Mouse (Mus musculus) CH12.LX (cell line): ENCODE data around the gene Ifit1bl1. TPM values are rescaled to one million over a fixed set of nuclear protein-coding genes. Genes with fewer than 3 reads are reported as not detected.

Source experiments
- DNase-seq: peaks from one replicate; pipeline ENCODE4 v3.0.0-alpha.2; 2013; ENCODE audit errors: extremely low read depth
- H3K27ac ChIP-seq: 2 replicates; pipeline ENCODE4 v1.5.1; 2012; ENCODE audit warnings: low read depth, mild to moderate bottlenecking, control low read depth, moderate library complexity; ENCODE audit not compliant: insufficient read depth
- H3K27me3 ChIP-seq: replicated peaks from 2 replicates; pipeline ENCODE3; 2012; ENCODE audit warnings: inconsistent platforms
- H3K36me3 ChIP-seq, 2 experiments: replicated peaks in 1 of 2; 2 replicates each; pipeline versions ENCODE3 to v1.6.1; 2012; ENCODE audit warnings: inconsistent platforms in 1 of 2, low read length in 1 of 2, mild to moderate bottlenecking in 1 of 2, mixed read lengths in 1 of 2, moderate library complexity in 1 of 2; ENCODE audit not compliant: control insufficient read depth in 1 of 2, insufficient read depth in 1 of 2
- H3K4me1 ChIP-seq, 2 experiments: 2 replicates each; pipeline ENCODE4 v1.6.1; 2012; ENCODE audit warnings: inconsistent platforms in 1 of 2, moderate library complexity in 1 of 2; ENCODE audit not compliant: insufficient read depth in 2 of 2, control insufficient read depth in 1 of 2
- H3K4me2 ChIP-seq: 2 replicates; pipeline ENCODE4 v1.6.1; 2012; ENCODE audit warnings: low read depth, mild to moderate bottlenecking, control low read depth; ENCODE audit not compliant: poor library complexity, insufficient read depth, severe bottlenecking
- H3K4me3 ChIP-seq, 3 experiments: fragments of 150-350 bp in 1 of 3; sonication (generic) in 1 of 3; replicated peaks in 1 of 3; 2 replicates each; pipeline versions ENCODE3 to v1.5.1; 2011 to 2012; ENCODE audit warnings: low read depth in 2 of 3, low read length in 2 of 3, mild to moderate bottlenecking in 2 of 3, moderate library complexity in 2 of 3, control low read depth in 1 of 3, improper control_type of control experiment in 1 of 3, inconsistent platforms in 1 of 3, mixed read lengths in 1 of 3; ENCODE audit not compliant: poor library complexity in 1 of 3
- H3K79me2 ChIP-seq: replicated peaks from 2 replicates; pipeline ENCODE4 v1.6.1; 2012; ENCODE audit warnings: mild to moderate bottlenecking, moderate library complexity; ENCODE audit not compliant: control insufficient read depth, poor library complexity, insufficient read depth, severe bottlenecking; ENCODE audit errors: extremely low read depth
- H3K9ac ChIP-seq: 2 replicates; pipeline ENCODE4 v1.6.1; 2012; ENCODE audit warnings: low read depth, mild to moderate bottlenecking, control low read depth, moderate library complexity; ENCODE audit not compliant: insufficient read depth
- H3K9me3 ChIP-seq: replicated peaks from 2 replicates; pipeline ENCODE3; 2012; ENCODE audit warnings: low read length, inconsistent platforms, mixed read lengths
- BHLHE40 ChIP-seq: IDR thresholded peaks from 2 replicates; pipeline ENCODE4 v1.6.1; 2011; ENCODE audit warnings: mild to moderate bottlenecking, low read depth, low read length, improper control_type of control experiment
- CTCF ChIP-seq, 2 experiments: IDR thresholded peaks in 1 of 2; conservative IDR thresholded peaks in 1 of 2; 2 replicates each; pipeline ENCODE4 v1.5.1; 2011 to 2012; ENCODE audit warnings: low read depth in 2 of 2, low read length in 2 of 2, improper control_type of control experiment in 1 of 2, inconsistent platforms in 1 of 2, mild to moderate bottlenecking in 1 of 2, moderate library complexity in 1 of 2
- ELF1 ChIP-seq: IDR thresholded peaks from 2 replicates; pipeline ENCODE4 v1.6.1; 2014; ENCODE audit warnings: low read depth, mild to moderate bottlenecking, inconsistent platforms, low read length, improper control_type of control experiment
- ETS1 ChIP-seq: conservative IDR thresholded peaks from 2 replicates; pipeline ENCODE4 v1.6.1; 2012; ENCODE audit warnings: low read depth, mild to moderate bottlenecking, inconsistent platforms, low read length, improper control_type of control experiment, moderate library complexity
- GABPA ChIP-seq: IDR thresholded peaks from 2 replicates; pipeline ENCODE4 v1.6.1; 2012; ENCODE audit warnings: low read depth, low read length, improper control_type of control experiment, inconsistent platforms; ENCODE audit not compliant: insufficient replicate concordance
- JUN ChIP-seq: IDR thresholded peaks from 2 replicates; pipeline ENCODE4 v1.6.1; 2011; ENCODE audit warnings: low read depth, mild to moderate bottlenecking, low read length, improper control_type of control experiment, moderate library complexity; ENCODE audit not compliant: insufficient read depth
- JUND ChIP-seq: conservative IDR thresholded peaks from 2 replicates; pipeline ENCODE4 v1.6.1; 2011; ENCODE audit warnings: low read depth, low read length, improper control_type of control experiment
- KAT2A ChIP-seq: IDR thresholded peaks from 2 replicates; pipeline ENCODE4 v1.6.1; 2012; ENCODE audit warnings: low read length, improper control_type of control experiment, inconsistent platforms; ENCODE audit not compliant: insufficient replicate concordance
- MAFK ChIP-seq: IDR thresholded peaks from 2 replicates; pipeline ENCODE4 v1.6.1; 2011; ENCODE audit warnings: low read length, improper control_type of control experiment; ENCODE audit not compliant: insufficient replicate concordance
- MAX ChIP-seq: IDR thresholded peaks from 2 replicates; pipeline ENCODE4 v1.6.1; 2011; ENCODE audit warnings: low read length, improper control_type of control experiment
- MAZ ChIP-seq: IDR thresholded peaks from 2 replicates; pipeline ENCODE4 v1.6.1; 2012; ENCODE audit warnings: low read depth, mild to moderate bottlenecking, inconsistent platforms, low read length, improper control_type of control experiment, moderate library complexity
- MEF2A ChIP-seq: IDR thresholded peaks from 2 replicates; pipeline ENCODE4 v1.6.1; 2014; ENCODE audit warnings: low read depth, mild to moderate bottlenecking, inconsistent platforms, low read length, improper control_type of control experiment, borderline replicate concordance
- MYC ChIP-seq: IDR thresholded peaks from 2 replicates; pipeline ENCODE4 v1.6.1; 2011; ENCODE audit warnings: low read depth, mild to moderate bottlenecking, improper control_type of control experiment, low read length
- NELFE ChIP-seq: IDR thresholded peaks from 2 replicates; pipeline ENCODE4 v1.6.1; 2011; ENCODE audit warnings: low read depth, low read length, improper control_type of control experiment
- NRF1 ChIP-seq: IDR thresholded peaks from 2 replicates; pipeline ENCODE4 v1.6.1; 2014; ENCODE audit warnings: low read depth, mild to moderate bottlenecking, inconsistent platforms, low read length, improper control_type of control experiment, moderate library complexity
- PAX5 ChIP-seq: IDR thresholded peaks from 2 replicates; pipeline ENCODE4 v1.6.1; 2012; ENCODE audit warnings: low read length, inconsistent platforms, mixed read lengths
- SIN3A ChIP-seq: IDR thresholded peaks from 2 replicates; pipeline ENCODE4 v1.6.1; 2012; ENCODE audit warnings: low read length, improper control_type of control experiment, inconsistent platforms
- SMC3 ChIP-seq: IDR thresholded peaks from 2 replicates; pipeline ENCODE4 v1.6.1; 2011; ENCODE audit warnings: low read depth, low read length, improper control_type of control experiment
- TBP ChIP-seq: conservative IDR thresholded peaks from 2 replicates; pipeline ENCODE4 v1.6.1; 2011; ENCODE audit warnings: low read depth, low read length, improper control_type of control experiment
- UBTF ChIP-seq: IDR thresholded peaks from 2 replicates; pipeline ENCODE4 v1.6.1; 2012; ENCODE audit warnings: low read depth, mild to moderate bottlenecking, inconsistent platforms, low read length, improper control_type of control experiment, moderate library complexity
- ZC3H11A ChIP-seq: IDR thresholded peaks from 2 replicates; pipeline ENCODE4 v1.6.1; 2012; ENCODE audit warnings: low read depth, mild to moderate bottlenecking, inconsistent platforms, low read length, improper control_type of control experiment
- ZKSCAN1 ChIP-seq: IDR thresholded peaks from 2 replicates; pipeline ENCODE4 v1.6.1; 2012; ENCODE audit warnings: low read depth, inconsistent platforms, low read length, improper control_type of control experiment, borderline replicate concordance
- ZNF384 ChIP-seq: IDR thresholded peaks from 2 replicates; pipeline ENCODE4 v1.6.1; 2012; ENCODE audit warnings: low read depth, low read length, improper control_type of control experiment, inconsistent platforms
- dilution Hi-C: fragments of 300-500 bp; cut with MboI; formaldehyde crosslinking; loops from 2 replicates; pipeline ENCODE4 v1.14.3; 2020; ENCODE audit warnings: low sequenced_read_pairs; ENCODE audit not compliant: extremely low pct_unique_long_range_greater_than_20kb, extremely low pct_ligation_motif_present
- in situ Hi-C: fragments of 300-500 bp; cut with MboI; formaldehyde crosslinking; loops from 3 replicates; pipeline ENCODE4 v1.14.3; 2019; ENCODE audit warnings: low sequenced_read_pairs, low pct_ligation_motif_present, low pct_unique_long_range_greater_than_20kb, mixed read lengths
- polyA plus RNA-seq: library from polyadenylated mRNA; unstranded; fragments of >175 nt; gene quantifications from 2 replicates; pipeline ENCODE4 v1.2.1, GENCODE M21; 2012; ENCODE audit warnings: low read depth; ENCODE audit not compliant: insufficient read length
- total RNA-seq, 2 experiments: library from RNA; depleted of rRNA; stranded (reverse); fragments of 300-350 nt in 1 of 2; fragments of >200 nt in 1 of 2; gene quantifications; 2 replicates each; pipeline ENCODE4 v1.2.3; 2012 to 2014

Gene Ifit1bl1
- total and polyA plus RNA-seq, 3 experiments = 0.09 to 0.26 TPM; not detected in 1

- dilution Hi-C loops = no loop called here
These were observed 28.1 kb downstream of the Ifit1bl1 start for GRCm38 (mm10) chr19:34573650-34574049.

GRCm38 (mm10) chr19:34571080-34571479 lies 30.7 kb downstream of the Ifit1bl1 start:
- in situ Hi-C loops = no loop called here
- no peak overlapping the region for H3K4me3 ChIP-seq

More at GRCm38 (mm10) chr19:34573650-34574049, 28.1 kb downstream of the Ifit1bl1 start:
- Histone ChIP-seq H3K4me3 (no peak overlapping the region), H3K9me3 (no peaks in the 10 kb centered on the region), H3K36me3 (peaks cover 0 to 23% of the 10 kb centered on the region in 2 experiments), H3K4me2 (no peak overlapping the region), H3K79me2 (no peaks in the 10 kb centered on the region), H3K9ac (no peak overlapping the region), H3K27me3 (no peaks in the 10 kb centered on the region)
- DNase-seq = no peak
- in situ Hi-C loops = no loop called here
- no peak for TF ChIP-seq ETS1
- no peak for TF ChIP-seq SMC3
- no peak for TF ChIP-seq MAX
- TF ChIP-seq ZC3H11A = no peak
- no peak for TF ChIP-seq MYC
- TF ChIP-seq JUND = no peak
- no peak for TF ChIP-seq MAFK
- TF ChIP-seq JUN = no peak
- TF ChIP-seq CTCF (conservative IDR thresholded peaks at IDR 0.05 in 1 of 2, IDR thresholded peaks at IDR 0.05 in 1 of 2; ENCODE audit: low read depth in 2 of 2, low read length in 2 of 2) = no peak
- no peak for TF ChIP-seq GABPA
- no peak for TF ChIP-seq ZKSCAN1
- TF ChIP-seq TBP = no peak
- TF ChIP-seq PAX5 = no peak
- no peak for TF ChIP-seq NRF1
- TF ChIP-seq, all 38 proteins: peak for 0
- peaks cover 0 to 24% of the 10 kb centered on the region in 2 experiments; a peak in 2 of 4 replicates for H3K4me1 ChIP-seq
- no peak overlapping the region for H3K27ac ChIP-seq

More at GRCm38 (mm10) chr19:34571080-34571479, 30.7 kb downstream of the Ifit1bl1 start:
- no peaks in the 10 kb centered on the region for H3K27me3 ChIP-seq
- peaks cover 0 to 23% of the 10 kb centered on the region in 2 experiments for H3K36me3 ChIP-seq
- no peak overlapping the region for H3K4me2 ChIP-seq
- TF ChIP-seq UBTF (no peak), ZNF384 (no peak), MEF2A (no peak), ELF1 (no peak), NELFE (no peak), MAZ (no peak), ETS1 (no peak), SIN3A (no peak), SMC3 (no peak), BHLHE40 (no peak), KAT2A (no peak)
- no peak overlapping the region for H3K9ac ChIP-seq
- dilution Hi-C loops = no loop called here
- no peaks in the 10 kb centered on the region for H3K79me2 ChIP-seq
- DNase-seq = no peak
- H3K9me3 ChIP-seq = no peaks in the 10 kb centered on the region
- peaks cover 0 to 24% of the 10 kb centered on the region in 2 experiments; a peak in 2 of 4 replicates for H3K4me1 ChIP-seq
- H3K27ac ChIP-seq = no peak overlapping the region
